Mouse (Mus musculus) MEL (cell line): ENCODE results near the gene H13.

ENCODE experiments used
- CTCF ChIP-seq, 3 experiments: IDR thresholded peaks in 2 of 3; conservative IDR thresholded peaks in 1 of 3; 2 replicates each; pipeline ENCODE4 v1.5.1; 2011 to 2012; ENCODE audit warnings: low read length in 3 of 3, low read depth in 2 of 3, mild to moderate bottlenecking in 2 of 3, improper control_type of control experiment in 1 of 3, inconsistent platforms in 1 of 3, mixed read lengths in 1 of 3, moderate library complexity in 1 of 3; ENCODE audit not compliant: control insufficient read depth in 1 of 3, insufficient read depth in 1 of 3, poor library complexity in 1 of 3, severe bottlenecking in 1 of 3
- ELF1 ChIP-seq: IDR thresholded peaks from 2 replicates; pipeline ENCODE4 v1.6.1; 2014; ENCODE audit warnings: low read depth, mild to moderate bottlenecking, inconsistent platforms, low read length, improper control_type of control experiment, moderate library complexity
- POLR2A ChIP-seq, 2 experiments: IDR thresholded peaks; 2 replicates each; pipeline ENCODE4 v1.6.1; 2011 to 2012; ENCODE audit warnings: low read length in 2 of 2, mild to moderate bottlenecking in 2 of 2, control low read depth in 1 of 2, improper control_type of control experiment in 1 of 2, low read depth in 1 of 2, moderate library complexity in 1 of 2; ENCODE audit not compliant: control insufficient read depth in 1 of 2, insufficient read depth in 1 of 2, poor library complexity in 1 of 2

- no peak for TF ChIP-seq POLR2A (IDR thresholded peaks at IDR 0.05; ENCODE audit: control insufficient read depth in 1 of 2, insufficient read depth in 1 of 2, low read depth in 1 of 2, low read length in 2 of 2, poor library complexity in 1 of 2)
- TF ChIP-seq ELF1: no peak
- TF ChIP-seq CTCF (IDR thresholded peaks at IDR 0.05 in 2 of 3, conservative IDR thresholded peaks at IDR 0.05 in 1 of 3; ENCODE audit: control insufficient read depth in 1 of 3, insufficient read depth in 1 of 3, low read depth in 2 of 3, low read length in 3 of 3, poor library complexity in 1 of 3, severe bottlenecking in 1 of 3): peak in 1 of 3 experiments; percentile 17; a peak in 1 of 6 replicates
Observed at GRCm38 (mm10) chr2:152691564-152692217, 22.4 kb downstream of the H13 start.
